Mouse (Mus musculus) G1E (cell line): ENCODE results near the gene Abca5. TPM values are rescaled to one million over a fixed set of nuclear protein-coding genes. Genes with fewer than 3 reads are reported as not detected.
"Not testable (repeated sequence)": the region's sequence is repeated elsewhere in the genome, so short reads cannot be mapped to it uniquely, and the experiment has no call there.

Source experiments
- ATAC-seq: 2 replicates; pipeline ENCODE4 v1.8.0; 2016; ENCODE audit warnings: mild to moderate bottlenecking; ENCODE audit not compliant: insufficient number of reproducible peaks, poor library complexity, low FRiP score, severe bottlenecking; ENCODE audit errors: extremely low read depth
- DNase-seq: peaks from one replicate; pipeline ENCODE4 v3.0.0; 2012; ENCODE audit warnings: low spot score
- H3K27me3 ChIP-seq: 2 replicates; pipeline ENCODE4 v1.6.1; 2012; ENCODE audit warnings: mild to moderate bottlenecking, low read length, inconsistent platforms; ENCODE audit not compliant: insufficient read depth
- H3K36me3 ChIP-seq: replicated peaks from 2 replicates; pipeline ENCODE3; 2012; ENCODE audit warnings: mild to moderate bottlenecking, inconsistent platforms
- H3K4me1 ChIP-seq: 2 replicates; pipeline ENCODE4 v1.6.1; 2012; ENCODE audit warnings: low read depth, low read length, inconsistent platforms, mixed read lengths; ENCODE audit not compliant: insufficient read depth
- H3K4me3 ChIP-seq: 2 replicates; pipeline ENCODE4 v1.5.1; 2012; ENCODE audit warnings: low read depth, mild to moderate bottlenecking, inconsistent platforms, low read length, moderate library complexity, mixed read lengths
- H3K9me3 ChIP-seq: replicated peaks from 2 replicates; pipeline ENCODE4 v1.6.1; 2012; ENCODE audit warnings: inconsistent platforms
- CTCF ChIP-seq: IDR thresholded peaks from 2 replicates; pipeline ENCODE4 v1.5.1; 2012; ENCODE audit warnings: low read depth, low read length, inconsistent platforms, mixed read lengths
- GATA1 ChIP-seq: IDR thresholded peaks from 2 replicates; pipeline ENCODE4 v1.6.1; 2012; ENCODE audit warnings: borderline replicate concordance, low read length, inconsistent platforms, mixed read lengths
- GATA2 ChIP-seq: IDR thresholded peaks from 2 replicates; pipeline ENCODE4 v1.6.1; 2012; ENCODE audit warnings: low read depth, low read length, inconsistent platforms, borderline replicate concordance
- POLR2AphosphoS5 ChIP-seq: IDR thresholded peaks from 2 replicates; pipeline ENCODE4 v1.6.1; 2012; ENCODE audit warnings: low read depth, low read length, inconsistent platforms; ENCODE audit not compliant: insufficient replicate concordance
- TAL1 ChIP-seq: conservative IDR thresholded peaks from 2 replicates; pipeline ENCODE4 v1.6.1; 2012; ENCODE audit warnings: low read depth, low read length, inconsistent platforms, mixed read lengths
- polyA plus RNA-seq: library from polyadenylated mRNA; stranded (reverse); fragments of >175 nt; gene quantifications from 2 replicates; pipeline ENCODE4 v1.2.3, GENCODE M21; 2012
- total RNA-seq, 2 experiments: library from RNA; stranded (forward) in 1 of 2; stranded (reverse) in 1 of 2; fragments of 200-1000 nt in 1 of 2; fragments of >200 nt in 1 of 2; fragmentation: Nextera tagmentation in 1 of 2; gene quantifications; 2 replicates each; pipeline ENCODE4 v1.2.3; 2014 to 2017

Abca5 gene
- total and polyA plus RNA-seq, 3 experiments, result 0.15 to 0.16 TPM; not detected in 1

DNA sequence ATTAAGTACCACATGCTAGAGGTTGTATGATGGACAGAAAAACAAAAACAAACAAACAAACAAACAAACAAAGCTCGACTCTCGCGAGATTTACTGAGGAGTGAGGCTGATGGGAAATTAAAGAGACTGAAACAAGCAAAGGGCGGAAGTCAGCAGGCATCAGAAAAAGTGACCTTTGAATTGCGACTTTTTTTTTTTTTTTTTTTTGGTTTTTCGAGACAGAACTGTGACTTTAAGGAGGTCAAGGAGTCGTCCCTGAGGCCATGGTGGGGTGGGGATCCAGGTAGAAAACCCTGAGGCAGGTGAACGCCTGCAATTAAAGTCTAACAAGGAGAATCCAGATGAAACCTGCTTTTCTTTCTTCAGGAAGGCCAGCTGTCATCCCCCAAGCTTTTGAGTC, 34.3 kb upstream of the Abca5 start:
- no peak for ATAC-seq
- H3K4me3 ChIP-seq, result no peak overlapping the region
- H3K4me1 ChIP-seq, result no peaks in the 10 kb centered on the region
- no peaks in the 10 kb centered on the region for H3K36me3 ChIP-seq
- H3K27me3 ChIP-seq, result no peaks in the 10 kb centered on the region
- no peak for DNase-seq
- H3K9me3 ChIP-seq, result peaks cover 28% of the 10 kb centered on the region
- no peak for TF ChIP-seq GATA2
- no peak for TF ChIP-seq TAL1
- no peak for TF ChIP-seq POLR2AphosphoS5
- TF ChIP-seq CTCF, result no peak
- TF ChIP-seq GATA1, result no peak

DNA sequence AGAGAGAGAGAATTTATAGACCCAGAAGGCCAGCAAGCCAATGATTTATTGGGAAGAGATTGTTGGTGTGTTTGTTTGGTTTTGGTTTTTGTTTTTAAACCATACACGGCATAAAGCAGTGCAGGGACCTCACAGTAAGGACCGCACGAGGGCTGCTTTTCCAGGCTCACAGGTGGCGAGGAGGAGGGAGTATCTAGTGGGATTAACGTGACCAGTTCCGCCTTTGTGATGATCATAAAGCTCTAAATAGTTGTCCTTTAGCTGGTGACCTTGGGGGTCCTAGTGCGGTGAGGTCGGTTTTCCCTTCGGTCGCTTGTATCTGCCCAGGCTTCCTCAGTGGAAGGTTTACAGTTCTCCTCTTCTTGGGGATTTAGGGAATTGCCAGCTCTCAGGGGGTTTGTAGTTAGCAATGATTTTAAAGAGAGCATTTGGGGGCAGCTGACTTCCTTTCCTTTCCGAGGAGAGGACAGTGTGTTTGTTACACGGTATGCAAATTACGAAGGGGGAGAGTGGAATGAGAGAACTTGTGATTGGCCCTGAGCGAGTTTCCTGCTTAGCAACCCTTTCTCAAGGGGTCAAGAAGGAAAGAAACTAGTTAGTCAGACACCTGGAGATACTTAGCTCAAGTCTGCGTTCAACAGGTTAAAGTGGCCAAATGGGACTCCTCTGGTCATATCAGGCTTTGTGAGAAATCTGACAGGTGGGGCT, 31.9 kb upstream of the Abca5 start:
- DNase-seq, result no peak

DNA sequence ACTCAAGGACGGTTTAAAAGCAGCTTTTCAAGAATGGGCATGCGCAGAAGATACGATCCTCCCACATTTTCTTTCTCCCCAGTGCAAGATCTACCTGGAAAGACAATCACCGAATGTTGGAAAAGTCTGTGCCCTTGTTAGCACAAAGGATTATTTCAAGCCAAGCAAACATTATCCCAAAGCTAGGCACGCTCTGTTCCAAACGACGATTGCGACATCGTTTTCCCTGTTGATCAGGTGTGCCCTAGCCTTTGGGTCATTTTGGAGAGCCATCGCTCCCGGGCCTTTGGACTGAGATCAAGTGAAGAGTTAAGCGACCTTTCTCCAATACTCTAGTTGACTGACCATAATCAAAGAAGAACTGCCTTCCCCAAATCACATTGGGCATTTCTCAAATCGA, 30.1 kb upstream of the Abca5 start:
- ATAC-seq (no peak), DNase-seq (no peak)
- Histone ChIP-seq H3K36me3 (no peaks in the 10 kb centered on the region), H3K9me3 (peaks cover 19% of the 10 kb centered on the region), H3K4me1 (no peaks in the 10 kb centered on the region), H3K4me3 (no peak overlapping the region), H3K27me3 (no peaks in the 10 kb centered on the region)
- no peak for TF ChIP-seq GATA1
- TF ChIP-seq CTCF, result no peak
- TF ChIP-seq TAL1, result no peak
- no peak for TF ChIP-seq POLR2AphosphoS5
- no peak for TF ChIP-seq GATA2

More for the DNA sequence above, 31.9 kb upstream of the Abca5 start:
- TF ChIP-seq GATA1 (no peak), TAL1 (no peak), POLR2AphosphoS5 (no peak), CTCF (no peak), GATA2 (no peak)
- Histone ChIP-seq H3K36me3 (no peaks in the 10 kb centered on the region), H3K4me3 (no peak overlapping the region), H3K27me3 (no peaks in the 10 kb centered on the region), H3K9me3 (peaks cover 26% of the 10 kb centered on the region), H3K4me1 (no peaks in the 10 kb centered on the region)
- ATAC-seq, result no peak

DNA sequence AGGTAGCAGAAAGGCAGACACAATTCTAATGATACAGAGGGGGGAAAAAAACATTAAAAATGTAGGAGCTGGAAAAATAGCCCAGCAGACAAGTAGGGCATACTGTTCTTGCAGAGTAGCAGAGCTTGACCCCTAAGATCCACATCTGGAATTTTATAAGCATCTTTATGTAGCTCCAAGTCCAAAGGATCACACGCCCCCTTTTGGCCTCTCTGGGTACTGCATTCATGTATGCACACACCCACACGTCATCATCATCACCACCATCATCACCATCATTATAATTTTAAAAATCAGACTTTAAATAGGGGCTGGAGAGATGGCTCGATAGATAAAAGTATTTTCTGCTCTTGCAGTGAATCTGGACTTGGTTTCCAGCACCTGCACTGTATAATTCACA, 29.4 kb upstream of the Abca5 start:
- no peaks in the 10 kb centered on the region for H3K4me1 ChIP-seq
- H3K4me3 ChIP-seq, result no peak overlapping the region
- H3K36me3 ChIP-seq, result no peaks in the 10 kb centered on the region
- TF ChIP-seq GATA1, result no peak
- no peak for TF ChIP-seq POLR2AphosphoS5
- no peak for TF ChIP-seq TAL1
- no peak for TF ChIP-seq CTCF
- no peak for TF ChIP-seq GATA2
- H3K27me3 ChIP-seq, result no peaks in the 10 kb centered on the region
- ATAC-seq (no peak), DNase-seq (no peak)
- H3K9me3 ChIP-seq, result peaks cover 22% of the 10 kb centered on the region

DNA sequence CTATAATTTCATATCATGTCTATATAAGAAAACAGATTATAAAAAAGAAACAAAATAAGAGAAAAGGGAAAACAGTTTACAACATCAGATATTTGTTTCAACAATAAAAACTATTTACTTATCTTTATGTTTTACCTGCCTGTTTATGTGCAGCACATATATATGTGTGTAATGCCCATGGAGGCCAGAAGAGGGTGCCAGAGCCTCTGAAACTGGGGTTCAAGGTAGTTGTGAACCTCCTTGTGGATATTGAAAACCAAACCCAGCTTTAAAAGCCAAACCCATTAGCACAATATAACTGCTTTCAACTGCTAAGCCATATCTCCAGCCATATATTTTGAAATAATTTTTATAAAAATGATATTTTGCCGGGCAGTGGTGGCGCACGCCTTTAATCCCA, 27.5 kb upstream of the Abca5 start:
- Histone ChIP-seq H3K4me1 (no peaks in the 10 kb centered on the region), H3K27me3 (no peaks in the 10 kb centered on the region), H3K4me3 (no peak overlapping the region), H3K36me3 (no peaks in the 10 kb centered on the region), H3K9me3 (peaks cover 32% of the 10 kb centered on the region)
- ATAC-seq, result no peak
- no peak for DNase-seq
- TF ChIP-seq CTCF, result no peak
- TF ChIP-seq TAL1, result no peak
- no peak for TF ChIP-seq GATA2
- TF ChIP-seq GATA1, result no peak
- TF ChIP-seq POLR2AphosphoS5, result no peak

DNA sequence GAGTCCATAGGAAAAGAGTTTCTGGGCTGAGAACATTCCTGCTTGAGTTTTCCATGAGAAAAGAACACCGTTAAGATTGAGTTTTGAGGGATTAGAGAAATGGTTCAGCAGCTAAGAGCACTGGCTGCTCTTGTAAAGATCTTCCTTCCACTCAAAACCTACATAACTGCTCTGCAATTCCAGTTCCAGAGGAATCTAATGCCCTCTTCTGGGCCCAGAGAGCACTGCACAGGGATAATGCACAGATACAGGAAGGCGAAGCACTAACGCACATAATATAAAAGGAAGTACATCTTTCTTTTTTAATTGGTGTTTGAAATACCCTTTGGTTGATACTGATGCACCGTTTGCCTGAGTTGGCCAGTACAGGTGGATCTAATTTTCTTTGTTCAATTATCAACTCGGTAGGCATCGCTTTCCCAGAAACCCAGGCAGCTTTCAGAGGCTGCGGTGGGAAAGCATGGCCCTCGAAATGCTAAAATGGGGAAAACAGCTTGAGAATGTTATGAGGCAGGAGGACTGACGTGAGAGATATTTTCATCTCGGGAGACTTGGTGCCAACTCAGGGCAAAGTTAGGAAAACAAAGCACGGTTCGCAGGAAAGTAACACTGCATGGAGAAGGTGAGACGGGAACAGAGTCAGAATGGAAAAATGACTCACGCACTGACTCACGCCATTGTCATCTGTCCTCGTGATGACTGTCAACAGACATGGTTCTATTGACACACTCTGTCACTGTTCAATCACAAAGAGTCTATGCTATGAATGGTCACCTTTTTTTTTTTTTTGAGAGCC, 20.4 kb upstream of the Abca5 start:
- Histone ChIP-seq H3K27me3 (no peaks in the 10 kb centered on the region), H3K9me3 (peaks cover 48% of the 10 kb centered on the region), H3K4me3 (no peak overlapping the region), H3K4me1 (no peaks in the 10 kb centered on the region), H3K36me3 (no peaks in the 10 kb centered on the region)
- TF ChIP-seq POLR2AphosphoS5 (no peak), CTCF (no peak), GATA2 (no peak), TAL1 (no peak), GATA1 (no peak)
- DNase-seq (no peak), ATAC-seq (no peak)

DNA sequence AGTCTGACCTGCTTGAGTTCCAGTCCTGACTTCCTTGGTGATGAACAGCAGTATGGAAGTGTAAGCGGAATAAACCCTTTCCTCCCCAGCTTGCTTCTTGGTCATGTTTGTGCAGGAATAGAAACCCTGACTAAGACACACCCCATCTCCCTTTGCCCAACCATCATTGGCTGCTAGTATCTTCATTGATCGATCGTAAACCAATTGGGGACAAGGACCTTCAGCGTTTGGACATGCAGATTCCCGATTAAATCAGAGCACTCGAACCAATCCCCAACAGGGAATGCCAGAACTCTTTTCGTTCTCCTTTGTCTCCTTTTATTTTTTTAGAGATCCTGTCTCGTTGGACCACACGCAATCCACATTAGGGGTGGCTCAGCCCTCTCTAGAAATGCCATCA, 17.6 kb upstream of the Abca5 start:
- not testable (repeated sequence) for H3K4me1 ChIP-seq, H3K27me3 ChIP-seq, H3K4me3 ChIP-seq, DNase-seq, H3K36me3 ChIP-seq, ATAC-seq
- H3K9me3 ChIP-seq, result peaks cover 44% of the 10 kb centered on the region
